Mouse (Mus musculus) mouse trophoblast stem cell (cell line): ENCODE measurements around the gene Slc10a3.
"Not testable (repeated sequence)": the region's sequence is repeated elsewhere in the genome, so short reads cannot be mapped to it uniquely, and the experiment has no call there.

ENCODE experiments used
- in situ Hi-C, 2 experiments: fragments of 300-500 bp; cut with MseI, MboI; formaldehyde crosslinking; loops; 2 replicates in 1 of 2; 3 replicates in 1 of 2; pipeline ENCODE4 v1.15.1; 2025

Gene Slc10a3

GRCm38 (mm10) chrX:74372888-74373549 lies at the start of gene Slc10a3, which contains the start of gene Ubl4a:
TSS of gene Slc10a3 (minus strand) at chrX:74373349.
TSS of gene Ubl4a (minus strand) at chrX:74373218.
- in situ Hi-C loops: no loop called here

DNA sequence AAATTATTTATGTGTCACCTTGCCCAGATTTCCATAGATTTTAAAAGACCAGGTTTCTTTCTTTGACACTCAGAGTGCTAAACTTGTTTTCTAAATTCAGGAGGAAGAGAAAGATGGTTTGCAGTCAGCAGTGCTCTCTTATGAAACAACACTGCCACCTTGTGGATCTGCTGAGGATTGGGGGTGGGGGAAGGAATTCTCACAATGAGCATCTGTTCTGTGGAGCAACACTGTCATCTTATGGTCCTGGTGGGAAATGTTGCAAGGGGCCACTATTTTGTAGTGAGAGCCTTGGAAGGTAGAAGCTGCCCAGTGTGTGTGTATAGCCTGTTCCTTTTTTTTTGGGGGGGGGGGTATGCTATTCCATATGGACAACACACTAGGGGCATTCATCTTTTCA lies 40.2 kb upstream of the Slc10a3 start:
- in situ Hi-C loops: loop anchor here in 1 of 2 experiments (10.0 kb wide), 2 partner anchors 169 to 289 kb away; partner anchors contain the start of genes Flna and Opn1mw

GRCm38 (mm10) chrX:74408340-74408739 lies 35.2 kb upstream of the Slc10a3 start:
- in situ Hi-C loops: no loop called here

- in situ Hi-C loops: no loop called here
Measured at GRCm38 (mm10) chrX:74400136-74400535, 27.0 kb upstream of the Slc10a3 start.

DNA sequence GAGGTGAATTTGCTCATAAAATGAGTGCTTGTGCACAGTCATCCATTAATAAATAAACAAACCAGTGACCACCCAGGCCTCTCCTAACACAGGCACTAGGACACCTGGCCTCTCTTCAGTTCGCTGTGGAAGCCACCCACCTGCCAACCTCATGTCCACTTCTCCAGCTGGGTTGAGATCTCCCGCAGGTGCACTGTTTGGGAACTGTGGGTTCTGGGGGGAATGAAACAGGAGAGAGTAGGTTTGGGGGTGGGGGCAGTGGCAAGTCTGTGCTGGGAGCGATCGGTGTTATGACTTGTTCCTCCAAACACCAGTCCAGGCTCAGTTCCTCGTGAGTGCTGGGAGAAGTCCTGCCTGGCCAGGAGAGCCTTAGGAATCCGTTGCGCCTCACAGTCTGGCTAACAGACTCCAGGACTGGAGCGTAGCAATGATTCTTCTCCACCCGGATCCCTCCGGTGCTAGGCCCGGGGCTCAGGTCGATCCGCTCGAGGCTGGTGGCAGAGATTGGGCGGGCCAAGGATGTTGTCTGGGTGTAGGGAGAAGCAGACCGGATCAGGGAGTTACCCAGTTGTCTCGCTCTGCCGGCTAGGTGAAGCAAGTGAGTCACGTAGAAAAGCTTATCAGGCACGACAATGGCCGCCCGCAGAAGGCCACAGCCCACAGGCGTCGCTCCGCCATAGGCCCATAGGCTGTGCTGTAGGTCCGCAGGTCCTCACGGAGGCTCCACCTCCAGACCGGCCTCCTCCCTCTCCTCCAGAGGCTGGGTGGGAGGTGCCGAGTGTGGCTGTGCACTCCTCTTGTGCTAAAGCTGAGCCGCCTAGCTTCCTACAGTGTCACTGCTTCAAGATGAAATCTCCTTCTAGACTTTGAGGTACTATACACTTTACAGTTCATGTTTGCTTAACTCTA lies 19.6 kb upstream of the Slc10a3 start, which contains the start of the genes Fam3a and Ikbkg:
Gene Fam3a, minus strand, starts transcription at position 738 of the 909 bp plus-strand sequence.
Gene Ikbkg, plus strand, starts transcription at position 756 of the 909 bp plus-strand sequence.
- in situ Hi-C loops: no loop called here

DNA sequence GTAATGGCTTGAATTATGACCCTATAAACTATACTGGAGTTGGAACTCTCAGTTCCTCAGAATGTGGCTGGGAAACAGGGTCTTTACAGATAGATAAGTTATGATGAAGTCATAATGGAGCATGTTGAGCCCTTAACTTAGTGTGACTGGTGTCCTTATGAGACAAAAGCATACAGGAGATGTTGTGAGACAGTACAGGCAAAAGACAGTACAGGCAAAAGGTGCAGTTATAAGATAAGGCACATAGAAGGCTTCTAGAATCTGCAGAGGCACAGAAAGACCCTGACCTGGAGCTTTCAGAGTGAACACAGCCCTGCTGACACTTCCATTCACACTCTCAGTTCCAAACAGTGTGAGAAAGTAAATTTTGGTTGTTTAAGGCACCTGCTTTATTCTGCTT lies 15.0 kb upstream of the Slc10a3 start:
- in situ Hi-C loops: no loop called here

DNA sequence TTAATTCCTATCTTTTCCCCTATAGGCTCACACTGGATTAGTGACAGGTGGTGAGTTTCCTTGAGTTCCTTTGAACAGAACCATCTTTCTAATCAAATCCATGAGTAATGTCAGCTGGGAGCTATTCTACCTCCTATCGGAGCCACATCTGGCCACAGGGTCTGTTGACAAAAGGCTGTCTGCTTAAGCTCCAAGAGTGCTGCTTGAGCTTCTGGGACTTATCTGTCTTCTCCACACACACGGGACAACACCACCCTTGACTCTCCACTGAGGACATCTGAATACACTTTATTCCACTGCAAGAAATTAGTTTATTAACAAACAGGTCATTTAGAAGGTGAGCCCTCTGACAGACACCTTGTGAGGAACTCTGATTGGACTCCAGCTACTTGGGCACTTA lies 11.3 kb upstream of the Slc10a3 start:
- in situ Hi-C loops: no loop called here

GRCm38 (mm10) chrX:74368209-74368909 lies 4.8 kb downstream of the Slc10a3 start:
- in situ Hi-C loops: no loop called here

GRCm38 (mm10) chrX:74367512-74367911 lies 5.6 kb downstream of the Slc10a3 start:
- in situ Hi-C loops: no loop called here

DNA sequence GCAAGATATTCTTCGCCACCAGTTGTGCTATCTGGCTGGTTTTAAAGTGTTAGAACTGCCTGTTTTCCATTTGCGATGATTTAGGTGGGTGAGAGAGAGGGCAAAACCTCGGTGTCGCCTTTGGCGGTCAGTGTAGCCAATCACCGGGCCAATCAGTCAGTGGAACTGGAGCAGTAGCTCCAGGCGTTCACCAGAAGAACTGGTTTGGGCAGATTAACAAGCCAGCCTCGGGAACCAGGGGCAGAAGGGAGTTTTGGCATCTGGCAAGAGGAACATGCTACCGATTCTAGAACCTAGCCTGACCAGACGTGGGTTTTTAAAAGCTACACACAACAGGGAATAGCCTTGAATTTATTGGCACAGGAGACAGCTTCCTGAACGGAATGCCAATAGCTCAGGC lies 14.0 kb downstream of the Slc10a3 start:
- in situ Hi-C loops: no loop called here

GRCm38 (mm10) chrX:74357069-74357468 lies 16.1 kb downstream of the Slc10a3 start:
- in situ Hi-C loops: not testable (repeated sequence)

GRCm38 (mm10) chrX:74353467-74353770 lies 19.7 kb downstream of the Slc10a3 start, which contains the start of gene Lage3:
TSS of gene Lage3 (minus strand) at chrX:74353618.
- in situ Hi-C loops: no loop called here

- in situ Hi-C loops: no loop called here
Measured at GRCm38 (mm10) chrX:74352645-74353466, 20.3 kb downstream of the Slc10a3 start.

DNA sequence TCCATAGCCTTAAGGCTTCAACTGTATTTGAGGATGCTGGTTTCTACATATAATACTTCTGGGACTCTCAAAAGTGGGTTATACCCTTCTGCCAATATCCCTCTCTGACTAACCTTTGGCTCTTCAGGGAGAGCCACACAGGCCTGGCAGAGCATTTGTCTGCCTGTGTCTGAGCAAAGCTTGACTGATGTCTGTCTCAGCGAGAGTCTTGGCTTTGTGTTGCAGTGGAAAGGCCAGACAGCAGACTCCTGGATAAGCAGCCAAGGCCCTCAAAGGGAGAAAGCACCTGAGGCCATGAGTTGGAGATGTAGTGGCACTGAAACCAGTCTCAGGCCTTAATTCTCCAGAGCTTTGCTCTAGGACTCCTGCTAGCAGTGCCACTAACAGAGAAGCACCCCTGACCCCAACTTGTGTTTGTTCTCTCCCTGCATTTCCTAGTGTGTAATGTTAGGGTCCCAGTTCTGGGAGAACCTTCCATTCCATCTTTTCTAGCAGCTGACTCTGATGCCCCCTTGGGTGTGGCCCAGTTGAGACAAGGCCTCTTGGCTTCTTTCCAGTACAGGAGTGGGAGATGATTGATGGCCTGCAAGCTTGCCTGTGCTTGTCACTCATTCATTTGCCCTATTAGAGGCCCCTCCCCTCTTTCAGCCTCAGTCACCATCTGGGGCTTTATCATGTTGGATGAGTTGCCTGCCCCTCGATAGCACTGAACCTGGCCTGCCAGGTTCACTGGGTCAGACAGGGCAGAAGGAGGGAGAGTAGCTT lies 42.8 kb downstream of the Slc10a3 start:
- in situ Hi-C loops: no loop called here

- in situ Hi-C loops: no loop called here
Measured at GRCm38 (mm10) chrX:74329215-74329671, 43.9 kb downstream of the Slc10a3 start.

DNA sequence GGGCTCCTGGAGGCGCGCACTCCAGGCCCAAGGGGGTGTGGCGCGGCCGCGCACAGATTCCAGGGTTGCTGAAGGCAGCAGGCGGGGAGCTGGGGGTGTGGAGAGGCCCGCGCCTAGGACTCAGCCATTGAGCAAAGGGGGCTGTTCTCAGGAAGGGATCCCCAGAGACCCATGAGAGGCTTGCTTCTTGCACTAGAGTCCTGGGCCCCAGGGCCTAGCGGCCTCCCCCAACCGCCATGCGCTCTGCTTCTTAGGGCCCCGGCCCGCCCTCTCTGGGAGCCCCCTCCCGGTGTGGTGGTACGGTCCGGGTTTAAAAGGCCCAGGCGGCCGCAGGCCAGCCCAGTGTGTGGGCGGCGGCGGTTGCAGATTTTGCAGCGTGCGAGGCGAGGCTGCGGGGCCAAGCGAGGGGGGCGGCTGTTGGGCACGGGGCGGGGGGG lies 44.4 kb downstream of the Slc10a3 start, which contains the start of gene Plxna3:
Gene Plxna3, plus strand, starts transcription at position 342 of the 437 bp plus-strand sequence.
- in situ Hi-C loops: no loop called here
